Mouse (Mus musculus) hindbrain, embryonic 16.5 days (tissue): ENCODE results near the gene Knl1. TPM values are rescaled to one million over a fixed set of nuclear protein-coding genes. Genes with fewer than 3 reads are reported as not detected.

ENCODE experiments used
- ATAC-seq: fragments of 200-750 bp; cut with Nextera tagmentation; 2 replicates; pipeline ENCODE4 v1.8.0; 2017; ENCODE audit warnings: moderate TSS enrichment, moderate library complexity
- H3K27ac ChIP-seq: fragments of 300-500 bp; sonication (generic); 2 replicates; pipeline ENCODE4 v1.5.1; 2014; ENCODE audit warnings: low read depth, mild to moderate bottlenecking, control low read depth, low read length, moderate library complexity
- H3K27me3 ChIP-seq: fragments of 300-500 bp; sonication (generic); replicated peaks from 2 replicates; pipeline ENCODE4 v1.6.1; 2014; ENCODE audit warnings: low read length; ENCODE audit not compliant: control insufficient read depth, insufficient read depth
- H3K36me3 ChIP-seq: fragments of 300-500 bp; sonication (generic); 2 replicates; pipeline ENCODE4 v1.6.1; 2014; ENCODE audit warnings: mild to moderate bottlenecking, low read length, moderate library complexity, mixed read lengths; ENCODE audit not compliant: control insufficient read depth, insufficient read depth
- H3K4me1 ChIP-seq: fragments of 300-500 bp; sonication (generic); 2 replicates; pipeline ENCODE4 v1.6.1; 2014; ENCODE audit warnings: low read depth, low read length; ENCODE audit not compliant: control insufficient read depth, insufficient read depth
- H3K4me2 ChIP-seq: fragments of 300-500 bp; sonication (generic); 2 replicates; pipeline ENCODE4 v1.6.1; 2014; ENCODE audit warnings: mild to moderate bottlenecking, low read length, control low read depth, moderate library complexity
- H3K4me3 ChIP-seq: fragments of 300-500 bp; sonication (generic); 2 replicates; pipeline ENCODE4 v1.5.1; 2014; ENCODE audit warnings: mild to moderate bottlenecking, low read length, control low read depth, moderate library complexity
- H3K9ac ChIP-seq: fragments of 300-500 bp; sonication (generic); 2 replicates; pipeline ENCODE4 v1.6.1; 2014; ENCODE audit warnings: low read depth, mild to moderate bottlenecking, control low read depth, low read length, moderate library complexity
- H3K9me3 ChIP-seq: fragments of 300-500 bp; sonication (generic); 2 replicates; pipeline ENCODE4 v1.6.1; 2014; ENCODE audit warnings: mild to moderate bottlenecking, low read length, moderate library complexity; ENCODE audit not compliant: control insufficient read depth
- WGBS: fragments of 180-500 bp; shearing (Covaris S2); extraction: QIAGEN DNeasy Blood & Tissue Kit; methylation state at CpG from one replicate; pipeline ENCODE4 v1.1.7; 2014; 5-methylcytosine and 5-hydroxymethylcytosine counted together
- polyA plus RNA-seq: library from polyadenylated mRNA; unstranded; fragments of >200 nt; fragmentation: Nextera tagmentation; extraction: Ambion mirVana; gene quantifications from 2 replicates; pipeline ENCODE4 v1.2.1, GENCODE M21; 2015

Gene Knl1
- polyA plus RNA-seq, 1 experiment from 2014 or later, result 9.7 TPM

GRCm38 (mm10) chr2:119017647-119018046, 29.3 kb upstream of the Knl1 start:
- ATAC-seq, result no peak
- H3K27ac ChIP-seq, result no peak overlapping the region
- peaks cover 8% of the 10 kb centered on the region; the same call in 1 of the 2 replicates for H3K4me1 ChIP-seq
- 96% methylated on average over 3 of the region's 3 CpGs for WGBS
- H3K9me3 ChIP-seq, result no peaks in the 10 kb centered on the region
- no peaks in the 10 kb centered on the region for H3K27me3 ChIP-seq
- no peak overlapping the region for H3K4me3 ChIP-seq
- no peak overlapping the region for H3K9ac ChIP-seq
- peaks cover 17% of the 10 kb centered on the region for H3K36me3 ChIP-seq
- no peak overlapping the region for H3K4me2 ChIP-seq

- Histone ChIP-seq H3K27ac (peak overlapping the region; percentile 55; the same call in 1 of the 2 replicates), H3K9me3 (no peaks in the 10 kb centered on the region), H3K4me1 (peaks cover 8% of the 10 kb centered on the region; the same call in 1 of the 2 replicates), H3K4me3 (no peak overlapping the region), H3K4me2 (peak overlapping the region; percentile 23), H3K9ac (0 out of 2 replicates have a peak overlapping the region, but pooled peaks have one; percentile 13), H3K36me3 (peaks cover 17% of the 10 kb centered on the region), H3K27me3 (no peaks in the 10 kb centered on the region)
- 43% methylated on average over 22 of the region's 22 CpGs for WGBS
- ATAC-seq, result peak; percentile 64
Measured at GRCm38 (mm10) chr2:119018391-119019122, 28.4 kb upstream of the Knl1 start.

GRCm38 (mm10) chr2:119019131-119019530, 27.8 kb upstream of the Knl1 start:
- Histone ChIP-seq H3K9ac (no peak overlapping the region), H3K4me2 (peak overlapping the region; percentile 23), H3K27me3 (no peaks in the 10 kb centered on the region), H3K4me1 (peaks cover 8% of the 10 kb centered on the region; the same call in 1 of the 2 replicates), H3K4me3 (no peak overlapping the region), H3K27ac (peak overlapping the region; percentile 55; the same call in 1 of the 2 replicates), H3K9me3 (no peaks in the 10 kb centered on the region), H3K36me3 (peaks cover 17% of the 10 kb centered on the region)
- WGBS, result 9% methylated on average over 5 of the region's 5 CpGs
- peak; percentile 67 for ATAC-seq

DNA sequence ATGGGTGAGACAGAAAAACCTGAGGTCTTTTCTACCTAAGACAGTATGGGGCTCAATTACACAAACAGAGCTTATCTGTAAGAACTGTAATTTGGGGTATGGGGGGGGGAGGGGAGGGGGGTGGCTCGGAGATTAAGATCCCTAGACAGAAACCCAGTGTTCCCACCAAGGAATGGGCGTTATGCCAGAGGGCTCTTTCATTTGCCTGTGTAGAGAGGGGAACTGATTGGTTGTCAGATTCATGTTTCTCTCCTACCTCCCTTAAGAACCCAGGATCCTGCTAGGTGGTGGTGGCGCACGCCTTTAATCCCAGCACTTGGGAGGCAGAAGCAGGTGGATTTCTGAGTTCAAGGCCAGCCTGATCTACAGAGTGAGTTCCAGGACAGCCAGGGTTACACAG, 27.4 kb upstream of the Knl1 start:
- peaks cover 8% of the 10 kb centered on the region; the same call in 1 of the 2 replicates for H3K4me1 ChIP-seq
- H3K9me3 ChIP-seq, result no peaks in the 10 kb centered on the region
- ATAC-seq, result 0 out of 2 replicates have a peak, but pooled peaks have one; percentile 8
- WGBS, result 51% methylated on average over 4 of the region's 4 CpGs
- no peak overlapping the region for H3K9ac ChIP-seq
- no peak overlapping the region for H3K4me3 ChIP-seq
- H3K36me3 ChIP-seq, result peaks cover 17% of the 10 kb centered on the region
- H3K27me3 ChIP-seq, result no peaks in the 10 kb centered on the region
- no peak overlapping the region for H3K27ac ChIP-seq
- no peak overlapping the region for H3K4me2 ChIP-seq

GRCm38 (mm10) chr2:119023154-119023660, 23.7 kb upstream of the Knl1 start:
- no peak for ATAC-seq
- no peaks in the 10 kb centered on the region for H3K9me3 ChIP-seq
- H3K36me3 ChIP-seq, result peaks cover 20% of the 10 kb centered on the region
- H3K4me3 ChIP-seq, result no peak overlapping the region
- H3K4me1 ChIP-seq, result peaks cover 11% of the 10 kb centered on the region; the same call in 1 of the 2 replicates
- H3K27ac ChIP-seq, result no peak overlapping the region
- 94% methylated on average over 6 of the region's 6 CpGs for WGBS
- H3K27me3 ChIP-seq, result no peaks in the 10 kb centered on the region
- H3K4me2 ChIP-seq, result no peak overlapping the region
- no peak overlapping the region for H3K9ac ChIP-seq

- H3K4me3 ChIP-seq, result no peak overlapping the region
- H3K27me3 ChIP-seq, result no peaks in the 10 kb centered on the region
- no peak overlapping the region for H3K27ac ChIP-seq
- no peak overlapping the region for H3K9ac ChIP-seq
- H3K36me3 ChIP-seq, result peaks cover 20% of the 10 kb centered on the region
- no peak overlapping the region for H3K4me2 ChIP-seq
- H3K9me3 ChIP-seq, result no peaks in the 10 kb centered on the region
- H3K4me1 ChIP-seq, result peaks cover 10% of the 10 kb centered on the region
- ATAC-seq, result no peak
- WGBS, result 75% methylated on average over 9 of the region's 9 CpGs
Measured at GRCm38 (mm10) chr2:119024536-119025238, 22.2 kb upstream of the Knl1 start.

DNA sequence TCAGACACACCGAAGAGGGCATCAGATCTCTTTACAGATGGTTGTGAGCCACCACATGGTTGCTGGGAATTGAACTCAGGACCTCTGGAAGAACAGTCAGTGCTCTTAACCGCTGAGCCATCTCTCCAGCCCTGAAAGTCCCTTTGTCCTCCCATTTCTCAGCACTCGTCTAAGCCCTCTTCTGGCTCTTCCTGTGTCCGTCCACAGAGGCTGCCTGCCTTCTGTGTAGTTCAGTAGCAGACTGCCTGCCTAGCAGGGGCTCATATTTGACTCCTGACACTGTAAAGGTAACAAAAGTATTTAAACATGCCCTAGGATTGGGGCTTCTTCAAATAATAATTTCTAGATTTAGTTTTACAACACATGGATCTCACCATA, 21.7 kb upstream of the Knl1 start:
- ATAC-seq, result no peak
- peaks cover 10% of the 10 kb centered on the region for H3K4me1 ChIP-seq
- no peak overlapping the region for H3K4me3 ChIP-seq
- H3K27ac ChIP-seq, result no peak overlapping the region
- no peak overlapping the region for H3K4me2 ChIP-seq
- WGBS, result 78% methylated on average over 4 of the region's 4 CpGs
- no peaks in the 10 kb centered on the region for H3K27me3 ChIP-seq
- no peaks in the 10 kb centered on the region for H3K9me3 ChIP-seq
- H3K36me3 ChIP-seq, result peaks cover 20% of the 10 kb centered on the region
- no peak overlapping the region for H3K9ac ChIP-seq

DNA sequence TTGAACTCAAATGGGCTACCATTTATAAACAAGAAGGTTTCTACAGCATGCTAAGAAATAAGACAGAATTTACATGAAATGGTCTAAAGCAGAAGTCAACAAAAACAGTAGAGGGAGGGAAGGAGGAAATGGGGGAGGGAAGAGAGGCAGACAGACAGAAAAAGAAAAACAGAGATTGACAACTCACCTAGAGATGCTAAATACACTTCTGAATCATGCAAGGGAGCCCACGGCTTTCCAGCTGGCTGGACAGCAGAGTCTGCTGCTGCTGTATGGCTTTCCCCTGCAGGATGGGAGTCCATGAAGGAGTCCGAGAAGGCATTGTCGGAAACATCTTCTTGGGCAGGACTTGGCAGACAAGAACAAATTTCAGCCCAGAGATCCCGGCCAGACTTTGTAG, 20.0 kb upstream of the Knl1 start:
- Histone ChIP-seq H3K4me3 (no peak overlapping the region), H3K9ac (no peak overlapping the region), H3K4me2 (no peak overlapping the region), H3K27me3 (no peaks in the 10 kb centered on the region), H3K36me3 (peaks cover 8% of the 10 kb centered on the region), H3K27ac (no peak overlapping the region), H3K4me1 (peaks cover 10% of the 10 kb centered on the region), H3K9me3 (no peaks in the 10 kb centered on the region)
- ATAC-seq, result no peak
- 94% methylated on average over 4 of the region's 4 CpGs for WGBS

DNA sequence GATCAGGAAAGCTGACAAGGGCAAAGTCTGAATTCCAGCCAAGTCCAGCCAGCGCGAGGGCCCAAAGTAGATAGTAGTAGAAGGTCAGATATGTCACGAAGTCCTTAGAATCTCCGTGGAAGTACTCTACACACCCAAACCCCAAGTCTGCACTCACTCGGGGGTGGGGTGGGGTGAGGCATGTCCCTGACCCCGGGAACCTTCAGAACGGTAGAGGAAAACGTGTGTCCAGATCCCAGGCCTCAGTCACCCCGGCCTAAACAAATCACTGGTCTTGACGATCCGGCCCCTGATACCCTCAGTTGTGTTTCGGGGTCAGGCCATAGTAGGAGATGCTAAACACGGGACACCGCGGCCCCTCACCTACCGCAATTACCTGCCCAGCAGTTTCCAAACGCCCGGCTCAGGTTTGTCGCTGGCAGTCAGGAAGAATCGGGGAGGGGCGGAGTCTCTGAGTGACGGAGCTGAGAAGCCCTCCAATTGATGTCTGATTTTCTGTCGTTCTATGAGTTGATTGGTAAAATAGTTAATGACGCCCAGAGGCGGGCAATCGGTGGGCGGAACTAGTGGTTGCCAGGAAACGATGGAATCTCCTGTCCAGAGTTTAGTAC, 17.9 kb upstream of the Knl1 start, which contains the start of gene Ccdc32:
Gene Ccdc32, minus strand, starts transcription at position 453 of the 611 bp plus-strand sequence.
- ATAC-seq, result peak; percentile 98
- Histone ChIP-seq H3K9ac (peak within 1 kb of the TSS; percentile 75), H3K27me3 (no peaks in the 10 kb centered on the region), H3K4me2 (peak within 1 kb of the TSS; percentile 82), H3K27ac (no peak within 1 kb of the TSS), H3K4me1 (peaks cover 10% of the 10 kb centered on the region), H3K36me3 (peaks cover 6% of the 10 kb centered on the region; the same call in 1 of the 2 replicates), H3K9me3 (no peaks in the 10 kb centered on the region), H3K4me3 (peak within 1 kb of the TSS; percentile 69)
- WGBS, result under 1% methylated on average over 28 of the region's 28 CpGs
